Mouse (Mus musculus): Measurements from ENCODE around the gene Actl6b.

The Actl6b gene

DNA sequence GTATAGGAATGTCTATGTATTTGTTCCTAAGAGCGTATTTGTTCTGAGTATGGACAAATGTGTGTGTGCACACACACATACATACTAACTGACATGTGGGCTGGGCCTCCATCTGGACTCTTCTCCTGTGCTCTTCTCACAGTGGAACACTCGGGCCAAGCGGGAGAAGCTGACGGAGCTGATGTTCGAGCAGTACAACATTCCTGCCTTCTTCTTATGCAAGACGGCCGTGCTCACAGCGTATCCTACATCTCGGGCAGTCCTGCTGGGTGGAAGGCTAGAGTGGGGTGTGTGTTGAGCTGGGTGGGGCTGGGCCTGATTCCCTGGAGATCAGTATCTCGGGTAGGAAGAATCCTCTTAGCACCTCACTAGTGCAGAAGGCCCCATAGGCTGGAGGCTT is 9.6 kb downstream of the Actl6b start:
- peak; percentile 40 for DNase-seq (ENCODE audit: low spot score)

DNA sequence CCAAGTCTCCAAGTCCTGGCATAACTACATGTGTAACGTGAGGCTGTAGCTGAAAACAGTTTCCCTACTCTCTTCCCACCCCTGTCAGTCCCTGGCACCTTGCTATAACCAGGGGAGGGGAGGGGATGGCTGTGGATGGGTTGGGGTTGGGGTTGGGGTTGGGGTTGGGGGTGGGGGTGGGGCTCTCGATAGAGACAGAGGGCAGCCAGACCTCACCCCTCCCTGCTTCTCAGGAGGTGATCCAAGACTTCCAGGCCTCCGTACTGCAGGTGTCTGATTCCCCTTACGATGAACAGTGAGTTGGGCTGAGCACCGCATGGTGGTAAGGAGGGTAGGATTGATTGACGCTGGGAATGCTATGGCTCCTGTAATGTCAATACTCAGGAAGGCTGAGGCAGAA is 12.4 kb downstream of the Actl6b start:
- no peak for DNase-seq (ENCODE audit: low spot score)

DNA sequence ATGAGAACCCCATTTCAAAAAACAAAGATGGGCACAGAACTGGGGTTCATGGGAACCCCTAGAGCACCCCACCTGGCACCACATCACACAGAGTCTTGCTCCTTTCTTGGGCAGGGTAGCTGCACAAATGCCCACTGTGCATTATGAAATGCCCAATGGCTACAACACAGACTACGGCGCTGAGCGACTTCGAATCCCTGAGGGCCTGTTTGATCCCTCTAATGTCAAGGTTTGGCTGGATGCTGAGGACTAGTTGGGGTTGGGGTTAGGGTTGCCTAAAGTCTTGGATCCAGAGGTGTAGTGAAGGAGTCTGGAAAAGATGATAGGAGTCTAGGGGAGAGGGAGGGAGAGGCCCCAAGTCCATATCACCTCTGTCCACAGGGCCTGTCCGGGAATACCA is 13.1 kb downstream of the Actl6b start:
- DNase-seq (ENCODE audit: low spot score) = no peak

DNA sequence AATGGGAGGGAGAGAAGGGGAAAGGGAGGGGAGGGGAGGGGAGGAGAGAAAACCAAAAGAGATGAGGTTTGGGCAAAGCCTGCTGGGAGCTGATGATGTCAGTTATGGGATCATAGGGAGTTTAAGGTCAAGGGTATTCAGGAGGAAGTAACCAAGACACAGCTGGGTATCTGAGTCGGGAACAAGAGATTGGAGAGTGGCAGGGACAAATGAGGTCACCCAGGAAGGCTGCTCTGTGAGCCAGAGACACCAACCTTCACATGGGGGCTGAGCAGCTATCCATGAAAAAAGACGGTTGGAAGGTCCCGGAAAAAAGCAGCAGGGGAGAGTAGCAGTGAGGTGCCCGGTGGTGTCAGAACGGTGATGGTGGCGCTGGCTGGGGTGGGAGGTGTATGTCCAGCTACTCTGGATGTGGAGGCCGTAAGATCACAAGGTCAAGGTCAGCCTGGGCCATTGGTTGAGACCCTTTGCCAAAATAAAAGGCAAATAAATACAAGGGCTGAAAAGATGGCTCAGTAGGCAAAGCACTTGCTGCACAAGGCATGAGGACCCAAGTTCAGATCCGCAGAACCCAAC is 15.0 kb downstream of the Actl6b start:
- DNase-seq (ENCODE audit: low spot score) = no peak

DNA sequence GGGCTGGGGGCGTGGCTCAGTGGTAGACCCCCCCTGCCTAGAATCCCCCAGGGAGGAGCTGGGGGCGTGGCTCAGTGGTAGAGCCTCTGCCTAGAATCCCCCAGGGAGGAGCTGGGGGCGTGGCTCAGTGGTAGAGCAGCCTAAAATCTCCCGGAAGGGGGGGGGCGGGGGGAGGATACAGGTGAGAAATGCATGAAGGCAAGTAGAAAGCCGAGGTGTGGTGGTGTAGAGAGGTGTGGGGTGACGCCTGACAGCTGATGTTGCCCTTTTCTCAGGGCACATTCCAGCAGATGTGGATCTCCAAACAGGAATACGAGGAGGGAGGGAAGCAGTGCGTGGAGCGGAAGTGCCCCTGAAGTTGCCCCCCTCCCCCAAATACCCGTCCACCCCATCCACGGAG is 15.7 kb downstream of the Actl6b start:
- DNase-seq (ENCODE audit: low spot score) = no peak

DNA sequence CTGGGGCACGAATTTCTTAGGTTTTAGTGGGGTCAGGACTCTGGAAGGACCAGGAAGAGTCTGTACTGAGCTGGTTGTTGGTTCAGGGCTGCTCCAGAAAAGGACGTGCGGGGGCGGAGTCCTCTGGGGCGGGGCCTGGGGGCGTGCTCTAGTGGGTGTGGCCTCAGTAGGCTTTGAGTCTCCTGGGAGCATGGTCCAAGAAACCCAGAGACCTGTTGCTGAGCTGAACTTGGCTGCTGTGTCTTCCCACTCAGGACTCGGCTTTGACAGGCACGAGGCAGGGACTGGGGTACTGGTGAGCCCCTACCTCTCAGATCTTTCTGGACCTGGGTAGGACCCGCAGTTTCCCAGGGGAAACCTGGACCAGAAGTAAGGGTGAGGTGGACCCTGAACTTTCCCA is 16.3 kb downstream of the Actl6b start, which contains the start of gene Tfr2:
Gene Tfr2, plus strand, starts transcription at position 176 of the 400 bp plus-strand sequence.
- no peak for DNase-seq (ENCODE audit: low spot score)

DNA sequence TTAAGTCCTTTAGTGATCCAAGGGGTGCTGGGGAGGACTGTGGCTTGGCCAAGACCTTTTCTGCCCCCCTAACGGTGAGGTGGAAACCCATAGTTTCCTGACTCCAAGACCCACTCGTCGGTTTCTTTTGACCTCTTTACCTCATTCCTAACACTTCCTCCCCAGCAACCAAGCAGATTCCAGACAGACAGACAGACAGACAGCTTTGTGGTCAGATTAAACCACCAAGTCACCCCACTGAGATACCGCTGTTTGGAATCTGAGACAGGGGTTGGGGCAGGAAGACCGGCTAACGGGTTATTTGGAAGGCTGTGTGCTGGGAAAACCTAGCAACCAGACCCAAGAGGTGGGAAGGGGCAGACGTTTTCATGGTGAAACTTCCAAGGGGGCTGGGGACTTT is 16.9 kb downstream of the Actl6b start:
- DNase-seq (ENCODE audit: low spot score) = no peak

DNA sequence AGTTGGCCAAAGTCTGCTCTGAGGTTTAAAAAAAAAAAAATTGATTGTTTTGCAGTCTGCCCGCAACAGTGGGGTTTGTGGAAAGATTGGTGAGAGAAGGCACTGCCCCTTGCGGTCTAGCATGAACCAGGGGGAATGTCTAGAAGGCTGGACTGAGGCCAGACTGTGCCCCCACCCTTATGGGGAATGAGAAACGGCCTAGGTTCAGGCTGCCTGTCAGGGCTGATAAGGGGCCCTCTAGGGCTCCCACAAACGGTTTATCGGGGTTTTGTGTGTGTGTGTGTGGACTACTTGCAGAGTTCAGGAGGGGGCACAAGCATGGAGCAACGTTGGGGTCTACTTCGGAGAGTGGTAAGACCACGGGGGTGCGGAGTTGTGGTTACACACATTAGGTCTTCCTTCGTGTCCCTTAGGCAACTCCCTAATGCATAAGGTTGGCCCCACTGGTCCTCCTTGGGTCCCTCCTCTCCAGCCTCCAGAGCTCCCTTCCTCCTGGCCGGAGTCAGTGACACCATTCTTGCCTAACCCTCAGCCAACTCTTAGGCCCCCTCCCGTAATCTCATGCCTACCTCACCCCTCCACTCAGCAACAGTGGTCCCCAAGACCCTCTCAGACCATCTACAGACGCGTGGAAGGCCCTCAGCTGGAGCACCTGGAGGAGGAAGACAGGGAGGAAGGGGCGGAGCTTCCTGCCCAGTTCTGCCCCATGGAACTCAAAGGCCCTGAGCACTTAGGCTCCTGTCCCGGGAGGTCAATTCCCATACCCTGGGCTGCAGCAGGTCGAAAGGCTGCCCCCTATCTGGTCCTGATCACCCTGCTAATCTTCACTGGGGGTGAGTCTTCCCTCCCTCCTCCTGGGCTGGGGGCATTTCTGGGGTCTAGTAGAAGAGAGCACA is 17.6 kb downstream of the Actl6b start:
- DNase-seq (ENCODE audit: low spot score) = no peak

DNA sequence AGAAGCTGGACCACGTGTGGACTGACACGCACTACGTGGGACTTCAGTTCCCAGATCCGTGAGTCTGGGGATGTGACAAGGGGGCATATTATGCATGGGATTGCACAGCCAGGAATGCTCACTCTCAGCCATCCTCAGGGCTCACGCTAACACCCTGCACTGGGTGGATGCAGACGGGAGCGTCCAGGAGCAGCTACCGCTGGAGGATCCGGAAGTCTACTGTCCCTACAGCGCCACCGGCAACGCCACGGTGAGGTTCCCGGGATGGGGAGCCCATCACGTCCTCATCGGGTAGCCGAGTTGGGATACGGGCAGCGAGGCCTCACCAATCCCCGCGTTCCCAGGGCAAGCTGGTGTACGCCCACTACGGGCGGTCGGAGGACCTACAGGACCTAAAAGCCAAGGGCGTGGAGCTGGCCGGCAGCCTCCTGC is 21.2 kb downstream of the Actl6b start:
- no peak for DNase-seq (ENCODE audit: low spot score)

DNA sequence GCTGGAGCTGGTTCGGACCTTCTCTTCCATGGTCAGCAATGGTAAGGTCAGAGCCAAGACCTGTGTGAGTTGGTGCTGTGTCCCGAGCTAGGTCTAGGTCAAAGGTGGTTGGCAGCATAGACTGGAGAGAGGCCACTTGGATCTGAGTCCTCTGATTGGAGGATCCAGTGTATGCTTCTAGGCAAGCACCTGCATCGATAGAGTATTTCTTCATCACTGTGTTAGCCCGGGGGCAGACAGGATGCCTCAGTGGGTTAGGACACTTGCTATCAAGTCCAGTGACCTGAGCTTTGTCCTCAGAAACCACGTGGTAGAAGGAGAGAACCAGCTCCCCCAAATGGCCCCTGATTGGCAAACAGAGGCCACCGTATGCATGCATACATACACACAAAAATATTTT is 26.9 kb downstream of the Actl6b start:
- no peak for DNase-seq (ENCODE audit: low spot score)

DNA sequence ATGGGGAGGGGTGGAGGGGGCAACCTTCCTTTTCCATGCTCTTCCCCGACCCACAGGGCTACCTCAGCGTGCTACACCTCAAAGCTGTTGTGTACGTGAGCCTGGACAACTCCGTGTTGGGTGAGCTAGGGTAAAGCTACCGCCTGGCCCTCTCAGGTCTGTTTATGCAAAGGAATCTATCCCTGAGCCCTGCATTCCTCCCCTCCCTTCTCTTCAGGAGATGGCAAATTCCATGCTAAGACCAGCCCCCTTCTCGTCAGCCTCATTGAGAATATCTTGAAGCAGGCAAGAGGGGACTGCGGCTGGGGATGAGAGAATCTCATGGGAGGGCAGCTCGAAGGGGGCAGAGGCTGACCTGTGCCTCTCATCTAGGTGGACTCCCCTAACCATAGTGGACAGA is 29.4 kb downstream of the Actl6b start:
- no peak for DNase-seq (ENCODE audit: low spot score)

DNA sequence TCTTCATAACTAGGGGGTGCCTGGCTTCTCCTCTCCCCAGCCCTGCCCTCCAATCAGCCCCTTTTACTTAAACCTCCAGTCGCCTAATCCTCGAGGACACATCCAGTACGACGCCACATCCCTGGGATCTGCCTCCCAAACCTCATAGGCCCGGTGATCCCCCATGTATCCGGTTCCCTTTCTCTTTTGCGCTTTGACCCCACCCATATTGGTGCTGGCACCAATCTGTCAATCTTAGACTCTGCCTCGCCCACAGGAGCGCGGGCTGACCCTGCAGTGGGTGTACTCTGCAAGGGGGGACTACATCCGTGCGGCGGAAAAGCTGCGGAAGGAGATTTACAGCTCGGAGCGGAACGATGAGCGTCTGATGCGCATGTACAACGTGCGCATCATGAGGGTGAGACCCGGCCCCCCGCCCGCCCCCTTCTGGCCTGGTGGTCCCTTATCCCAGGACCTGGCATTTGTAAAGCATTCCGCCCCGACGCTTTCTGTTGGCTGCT is 30.4 kb downstream of the Actl6b start:
- DNase-seq (ENCODE audit: low spot score) = no peak

DNA sequence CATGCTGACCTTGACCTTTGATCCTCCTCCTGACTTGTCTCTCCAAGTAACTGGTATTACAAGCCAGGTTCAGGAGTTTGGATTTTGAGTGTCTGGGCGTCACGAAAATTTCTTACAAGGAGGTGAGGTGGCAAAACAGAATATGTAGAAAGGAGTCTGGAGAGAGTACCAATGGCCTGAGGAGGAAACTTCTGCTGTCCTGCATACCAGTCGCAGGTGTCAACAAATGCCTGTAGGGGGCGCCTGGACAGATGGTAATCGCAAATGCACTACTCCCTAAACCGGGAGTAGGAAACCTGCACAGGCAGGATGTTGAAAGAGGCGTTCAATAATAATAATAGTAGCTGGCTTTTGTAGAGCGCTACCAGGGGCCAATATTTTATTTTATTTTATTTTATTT is 31.7 kb downstream of the Actl6b start:
- peak; percentile 62 for DNase-seq (ENCODE audit: low spot score)

DNA sequence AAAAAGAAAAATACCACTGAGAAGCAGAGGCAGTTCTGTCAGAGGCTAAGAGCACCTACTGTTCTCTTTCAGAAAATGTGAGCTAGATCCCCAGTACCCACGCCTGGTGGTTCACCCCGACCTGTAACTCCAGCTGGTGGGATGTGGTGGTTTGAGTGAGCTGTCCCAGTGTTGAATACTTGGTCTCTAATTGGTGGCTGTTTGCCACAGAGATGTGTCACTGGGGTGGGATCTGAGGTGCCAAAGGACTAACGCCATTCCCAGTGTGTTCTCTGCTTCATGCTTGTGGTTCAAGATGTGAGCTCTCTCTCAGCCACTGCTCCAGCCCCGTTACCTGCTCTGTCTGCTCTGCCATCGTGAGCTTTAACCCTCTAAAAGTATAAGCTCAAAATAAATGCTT is 37.2 kb downstream of the Actl6b start:
- no peak for DNase-seq (ENCODE audit: low spot score)

DNA sequence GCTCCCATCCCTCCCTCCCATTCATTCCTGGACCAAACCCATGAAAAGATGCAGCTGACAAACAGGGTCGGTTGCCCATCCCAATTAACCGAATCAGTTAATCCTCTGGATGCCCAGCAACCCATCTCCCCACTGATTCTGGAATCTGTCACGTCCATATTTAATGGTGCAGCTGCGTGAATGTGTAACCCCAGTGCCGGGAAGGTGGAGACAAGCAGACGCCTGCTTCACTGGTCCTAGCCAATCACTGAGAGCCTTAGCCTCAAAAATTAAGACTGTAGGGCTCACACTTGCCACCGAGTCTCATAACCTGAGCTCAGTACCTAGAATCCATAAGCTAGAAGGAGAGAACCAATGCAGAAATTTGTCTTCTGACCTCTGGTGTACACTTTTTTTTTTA is 42.6 kb downstream of the Actl6b start:
- no peak for DNase-seq (ENCODE audit: low spot score)

DNA sequence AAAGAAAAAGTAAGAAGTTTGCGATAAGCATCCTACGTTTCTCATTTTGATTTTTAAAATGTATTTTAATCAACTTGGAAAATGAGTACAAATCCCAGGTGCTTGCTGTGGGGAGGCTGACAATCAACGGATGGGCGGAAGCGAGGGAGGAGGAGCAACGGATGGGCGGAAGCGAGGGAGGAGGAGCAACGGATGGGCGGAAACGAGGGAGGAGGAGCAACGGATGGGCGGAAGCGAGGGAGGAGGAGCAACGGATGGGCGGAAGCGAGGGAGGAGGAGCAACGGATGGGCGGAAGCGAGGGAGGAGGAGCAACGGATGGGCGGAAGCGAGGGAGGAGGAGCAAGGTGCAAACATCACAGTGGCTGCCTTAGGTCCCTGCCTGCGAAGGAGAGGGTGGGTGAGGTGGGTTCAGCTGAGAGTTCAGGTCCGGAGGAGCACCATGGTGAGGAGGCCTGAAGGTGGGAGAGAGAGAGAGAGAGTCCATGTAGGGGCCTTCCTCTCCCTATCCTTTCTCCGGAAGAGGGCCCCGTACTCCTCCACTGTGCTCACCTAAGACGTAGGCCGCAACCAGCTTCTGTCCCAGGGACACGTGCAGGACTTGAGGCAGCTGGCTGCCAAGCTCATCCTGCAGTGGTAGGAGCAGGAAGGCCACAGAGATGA is 43.4 kb downstream of the Actl6b start:
- DNase-seq (ENCODE audit: low spot score) = no peak

DNA sequence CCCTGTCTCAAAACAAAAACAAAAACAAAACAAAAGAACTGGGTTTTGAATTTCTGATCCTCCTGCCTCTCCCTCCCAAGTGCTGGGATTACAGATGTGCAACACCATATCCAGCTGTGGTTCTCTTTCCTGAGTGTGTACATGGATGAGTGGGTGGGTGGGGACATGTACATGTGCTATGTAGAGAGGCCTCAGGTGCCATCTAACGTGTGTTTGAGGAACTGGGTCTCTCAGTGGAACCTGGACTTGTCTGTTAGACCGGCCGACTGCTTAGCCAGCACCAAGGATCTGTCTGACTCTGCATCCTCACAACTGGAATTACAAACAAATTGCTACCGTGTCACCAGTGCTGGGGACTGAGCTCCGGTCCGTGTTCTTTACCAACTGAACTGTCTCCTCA is 44.3 kb downstream of the Actl6b start:
- no peak for DNase-seq (ENCODE audit: low spot score)

DNA sequence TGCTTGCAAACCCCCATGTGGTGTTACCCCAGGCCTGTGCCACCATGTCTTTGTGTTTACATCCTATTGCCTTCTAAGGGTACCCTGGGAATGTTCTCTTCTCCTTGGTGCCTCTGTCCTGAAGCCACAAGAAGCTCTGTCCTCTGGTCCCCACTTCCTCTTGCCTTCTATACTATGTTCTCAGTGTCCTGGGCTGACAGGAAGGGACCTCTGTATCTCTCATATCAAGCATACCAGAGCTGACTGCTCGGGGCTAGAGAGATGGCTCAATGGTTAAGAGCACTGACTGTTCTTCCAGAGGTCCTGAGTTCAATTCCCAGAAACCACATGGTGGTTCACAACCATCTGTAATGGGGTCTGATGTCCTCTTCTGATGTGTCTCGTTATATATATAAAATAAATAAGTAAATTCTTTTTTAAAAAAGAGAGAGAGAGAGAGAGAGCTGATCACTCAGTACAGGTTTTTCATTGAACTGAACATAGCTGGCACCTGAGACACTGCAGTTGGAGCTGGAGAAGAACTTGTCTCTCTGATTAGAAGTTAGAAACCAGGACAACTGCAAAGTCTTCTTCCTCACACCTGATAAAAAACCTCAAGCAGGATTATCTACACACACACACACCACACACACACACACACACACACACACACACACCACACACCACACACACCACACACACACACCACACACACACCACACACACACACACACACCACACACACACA is 44.9 kb downstream of the Actl6b start:
- DNase-seq (ENCODE audit: low spot score) = no peak

DNA sequence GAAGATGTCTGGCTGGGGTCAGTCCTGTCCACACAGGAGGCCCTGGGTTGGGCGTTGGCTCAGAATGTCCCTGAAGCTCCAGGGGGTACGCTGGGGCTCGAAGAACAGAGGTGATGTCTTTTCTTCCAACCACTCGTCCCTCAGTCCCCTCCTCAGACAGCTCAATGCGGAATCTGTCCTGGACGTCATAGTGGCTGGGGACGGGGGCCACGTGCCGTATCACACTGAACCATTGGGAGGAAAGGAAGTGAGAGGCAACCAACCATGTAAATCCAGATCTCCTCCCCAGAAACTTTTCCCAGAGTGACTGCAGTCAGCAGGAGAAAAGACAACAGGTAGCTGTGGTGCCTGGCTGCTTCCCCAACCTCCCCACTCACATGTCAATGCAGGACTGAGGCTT is 46.3 kb downstream of the Actl6b start:
- no peak for DNase-seq (ENCODE audit: low spot score)

DNA sequence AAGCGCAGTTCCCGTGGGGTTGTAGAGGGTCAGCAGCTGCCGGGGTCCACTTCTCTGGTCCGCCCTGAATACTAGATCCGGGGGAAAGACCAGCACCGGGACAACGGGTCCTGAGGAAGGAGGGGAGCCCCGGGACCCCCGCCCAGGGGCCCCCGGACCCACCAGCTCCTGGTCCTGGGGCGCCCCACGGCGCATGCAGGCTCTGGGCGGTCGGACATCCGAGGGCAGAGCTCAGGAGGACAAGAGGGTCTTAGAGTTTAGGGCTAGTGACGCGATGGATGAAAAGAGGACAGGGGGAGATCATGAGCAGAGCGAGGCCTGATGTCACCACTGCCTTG is 46.9 kb downstream of the Actl6b start:
- DNase-seq (ENCODE audit: low spot score) = no peak

DNA sequence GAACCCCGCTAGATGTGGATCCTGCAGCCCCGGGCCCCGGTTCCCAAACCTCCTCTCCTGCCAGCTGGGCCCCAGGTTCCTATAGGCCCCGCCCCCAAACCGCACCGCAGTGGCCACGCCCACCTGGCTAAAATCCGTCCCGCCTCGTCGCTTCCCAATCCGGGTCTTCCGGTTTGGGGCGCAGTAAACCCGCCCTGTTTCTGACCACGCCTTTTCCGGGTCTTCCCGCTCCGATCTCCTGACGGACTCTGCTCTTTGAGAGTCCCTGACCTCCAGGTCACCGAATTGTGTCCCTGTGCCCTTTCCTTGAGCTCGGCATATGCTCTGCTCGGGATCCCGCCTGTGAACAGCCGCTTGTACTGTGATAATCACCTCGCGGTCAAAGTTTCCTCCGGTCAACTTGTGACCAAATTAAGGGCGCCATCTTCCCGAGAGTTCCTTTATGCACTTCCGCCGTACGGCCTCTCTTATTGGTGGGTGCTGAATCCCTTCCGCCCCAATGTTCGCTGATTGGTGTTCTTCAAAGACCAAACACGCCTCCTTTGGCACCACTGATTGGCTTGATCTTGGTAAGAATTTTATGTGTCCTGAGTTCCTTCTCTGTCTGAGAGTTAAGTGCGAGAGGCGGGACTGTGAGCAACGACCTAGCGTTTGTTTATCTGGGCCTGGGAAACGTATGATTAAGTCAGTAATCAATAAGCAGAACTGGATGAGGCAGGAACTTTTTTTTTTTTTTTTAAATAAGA is 47.5 kb downstream of the Actl6b start, which contains the start of gene Mospd3:
Gene Mospd3, minus strand, starts transcription at position 440 of the 746 bp plus-strand sequence.
- peak; percentile 98 for DNase-seq (ENCODE audit: low spot score)

DNA sequence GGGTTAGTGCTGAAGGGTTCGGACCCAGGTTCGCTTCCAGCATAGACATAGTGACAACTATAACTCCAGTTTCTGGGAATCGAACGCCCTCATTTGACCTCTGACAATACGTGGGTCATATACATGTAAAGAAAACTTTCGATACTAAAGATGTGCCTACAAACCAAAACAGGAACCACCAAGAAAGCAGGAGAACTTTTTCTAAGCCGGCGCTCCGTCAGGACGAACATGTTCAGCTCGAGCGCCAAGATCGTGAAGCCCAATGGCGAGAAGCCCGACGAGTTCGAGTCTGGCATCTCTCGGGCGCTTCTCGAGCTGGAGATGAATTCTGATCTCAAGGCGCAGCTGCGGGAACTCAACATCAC is 48.0 kb downstream of the Actl6b start:
- no peak for DNase-seq (ENCODE audit: low spot score)
